Mouse (Mus musculus) urinary bladder, postnatal 14 days (tissue): Measurements from ENCODE around the gene Clip4.

Source experiments
- DNase-seq: peaks from one replicate; pipeline ENCODE4 v3.0.0; 2021; ENCODE audit warnings: low spot score

Clip4 gene

DNA sequence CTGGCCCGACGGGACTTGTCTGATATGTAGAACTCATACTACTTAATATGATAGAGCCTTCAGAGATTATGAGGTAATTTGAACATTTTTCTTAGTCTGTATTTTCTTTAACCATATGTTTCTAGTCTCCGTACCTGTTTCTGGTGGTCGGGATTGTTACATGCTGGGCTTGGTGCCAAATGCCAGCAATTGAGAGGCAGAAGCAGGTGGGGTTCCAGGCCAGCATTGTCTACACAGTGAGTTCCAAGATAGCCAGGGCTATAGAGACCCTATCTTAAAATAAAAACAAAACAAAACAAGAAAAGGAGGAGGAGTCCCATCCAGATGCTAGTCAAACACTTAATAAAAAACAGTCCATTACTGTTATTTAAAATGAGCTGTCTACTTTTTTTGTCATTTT lies 23.3 kb downstream of the Clip4 start:
- no peak for DNase-seq

DNA sequence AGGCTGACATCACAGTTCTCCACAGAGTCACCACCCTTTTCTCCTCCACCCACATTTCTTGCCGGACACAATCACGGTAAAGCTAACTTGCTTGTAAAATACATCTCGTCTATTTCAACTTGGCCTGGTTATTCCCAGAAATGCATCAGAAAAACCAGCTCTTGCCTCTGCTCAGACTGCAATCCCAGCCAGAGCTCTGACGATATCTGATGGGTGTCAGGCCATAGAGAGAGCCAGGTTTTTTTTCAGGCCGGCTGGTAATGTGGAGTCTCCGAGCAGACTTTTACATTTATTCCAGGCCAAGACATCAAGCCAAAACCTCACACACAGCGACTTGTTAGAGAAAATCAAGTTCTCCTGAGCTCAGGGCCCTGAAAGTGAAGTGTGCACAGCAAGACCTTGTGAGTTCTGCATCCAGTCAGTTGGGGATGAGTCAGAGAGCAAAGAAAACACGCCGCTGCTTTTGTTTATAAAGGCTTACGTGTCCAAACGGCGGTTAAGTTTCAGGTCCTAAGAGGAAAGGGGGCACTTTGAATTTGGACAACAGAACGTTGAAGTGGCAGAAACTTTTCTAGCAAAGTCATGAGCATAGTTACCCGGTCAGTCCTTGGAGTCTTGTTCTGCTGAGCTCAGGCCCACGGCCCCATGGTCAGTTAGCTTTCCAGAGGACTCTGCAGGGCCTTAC lies 27.4 kb downstream of the Clip4 start:
- DNase-seq: peak; percentile 39

DNA sequence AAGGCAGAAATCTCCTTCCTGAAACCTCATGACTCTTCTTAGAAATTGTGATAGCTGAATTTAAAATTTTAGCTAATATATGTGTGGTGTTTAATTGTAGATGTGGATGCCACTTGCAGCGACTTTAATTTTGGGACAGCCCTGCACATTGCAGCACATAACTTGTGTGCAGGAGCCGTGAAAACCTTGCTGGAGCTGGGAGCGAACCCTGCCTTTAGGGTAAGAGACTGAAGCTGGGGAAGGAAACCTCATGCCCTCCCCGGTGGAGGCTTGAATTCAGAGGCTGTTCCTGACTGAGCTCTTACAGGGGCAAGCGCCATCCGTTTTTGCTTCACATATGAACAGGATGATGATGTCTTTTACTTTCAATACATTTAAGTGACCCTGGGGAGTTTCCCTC lies 35.2 kb downstream of the Clip4 start:
- no peak for DNase-seq

DNA sequence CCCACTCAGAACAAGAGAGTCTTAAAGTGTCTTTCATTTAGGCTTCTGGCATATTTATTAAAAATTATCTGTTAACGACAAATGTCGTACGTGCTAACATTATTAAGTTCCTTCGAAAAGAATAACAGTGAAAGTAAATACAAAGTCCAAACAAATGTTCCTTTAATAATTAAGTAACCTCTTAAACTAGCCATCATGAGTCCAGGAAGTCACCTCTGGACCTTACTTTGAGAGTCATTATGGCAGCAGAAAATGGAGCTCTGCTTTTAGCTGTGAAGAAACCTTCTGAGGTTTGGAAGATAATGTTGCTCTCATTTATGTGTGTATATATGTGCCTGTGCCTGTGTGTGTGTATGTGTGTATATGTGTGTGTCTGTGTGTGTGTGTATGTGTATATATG lies 35.6 kb downstream of the Clip4 start:
- DNase-seq: no peak

DNA sequence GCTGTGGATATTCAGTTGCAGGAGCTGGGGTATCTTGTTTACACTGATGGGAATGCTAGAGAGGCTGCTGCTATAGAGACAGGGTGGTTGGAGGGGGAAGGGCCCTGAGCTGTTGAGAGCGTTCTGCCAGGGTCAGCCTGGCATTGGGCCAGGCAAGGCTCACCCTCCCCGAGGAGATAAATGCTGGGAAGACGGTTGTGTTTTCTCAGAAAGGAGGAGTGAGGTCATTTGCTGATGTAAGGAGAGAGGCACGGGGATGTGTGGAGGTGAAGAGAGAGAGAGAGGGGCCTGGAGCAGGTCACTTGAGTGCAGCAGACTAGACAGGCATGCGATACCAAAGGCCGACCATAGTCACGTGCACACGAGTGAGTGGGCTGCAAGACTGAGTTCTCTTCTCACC lies 42.8 kb downstream of the Clip4 start:
- DNase-seq: no peak

DNA sequence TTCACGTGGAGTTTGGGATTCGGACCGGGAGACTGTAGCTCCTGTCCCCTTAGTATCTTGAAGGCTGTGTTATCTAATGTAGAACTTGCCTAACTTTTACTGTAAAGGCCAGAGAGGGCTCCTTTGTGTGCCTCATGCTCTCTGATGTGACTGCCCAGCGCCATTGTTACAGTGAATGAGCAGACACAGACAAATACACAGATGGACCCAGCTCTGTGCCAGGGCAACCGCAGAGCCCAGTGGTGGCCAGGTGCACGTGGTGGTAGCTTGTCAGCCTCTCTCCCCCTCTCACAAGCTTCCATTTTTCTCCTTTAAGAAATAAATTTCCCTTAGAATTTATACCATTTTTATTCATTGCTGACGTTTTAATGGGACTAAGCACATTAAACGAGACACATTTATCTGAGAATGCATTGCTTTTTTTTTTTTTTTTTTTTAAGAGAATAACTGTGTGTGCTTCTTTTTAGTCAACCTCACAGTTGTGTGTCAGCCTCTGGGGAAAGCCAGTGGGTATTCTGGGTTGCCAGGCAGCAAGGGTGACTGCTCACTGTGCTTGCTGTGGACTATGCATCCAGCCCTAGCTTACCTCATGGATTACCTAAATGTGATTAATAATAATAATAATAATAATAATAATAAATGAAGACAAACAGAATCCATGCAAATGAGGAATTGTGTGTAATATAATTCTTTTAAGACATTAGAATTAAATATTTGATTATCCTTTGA lies 48.0 kb downstream of the Clip4 start:
- DNase-seq: no peak

DNA sequence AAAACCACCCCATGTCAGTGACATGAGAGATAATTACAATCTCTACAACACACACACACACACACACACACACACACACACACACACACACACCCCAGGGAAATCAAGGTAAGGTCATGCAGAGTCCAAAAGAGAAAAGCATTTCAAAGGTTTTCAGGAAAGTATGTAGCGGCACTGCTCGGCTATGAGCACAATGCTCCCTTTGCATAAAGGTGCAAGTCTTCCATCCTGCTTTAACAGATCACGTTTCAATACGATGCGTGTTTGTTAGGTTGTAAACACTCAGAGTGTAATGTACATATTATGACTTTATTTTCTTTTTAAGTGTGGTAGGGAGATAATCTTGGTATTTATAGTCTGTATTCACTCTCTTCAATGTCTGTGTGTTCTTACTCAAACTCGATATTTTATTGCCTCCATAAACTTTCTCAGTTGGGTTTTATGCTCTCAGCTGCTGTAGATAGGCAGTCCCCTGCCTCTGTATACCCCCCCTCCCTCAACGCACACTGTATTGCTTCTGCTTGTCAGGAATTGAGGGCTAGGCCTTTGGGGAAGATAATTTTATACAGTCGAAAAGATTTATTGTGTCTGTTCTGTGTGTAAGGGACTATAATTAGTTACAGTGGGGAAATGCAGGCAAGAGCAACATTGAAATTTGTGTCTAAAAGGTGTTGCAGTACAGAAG lies 55.5 kb downstream of the Clip4 start:
- no peak for DNase-seq

DNA sequence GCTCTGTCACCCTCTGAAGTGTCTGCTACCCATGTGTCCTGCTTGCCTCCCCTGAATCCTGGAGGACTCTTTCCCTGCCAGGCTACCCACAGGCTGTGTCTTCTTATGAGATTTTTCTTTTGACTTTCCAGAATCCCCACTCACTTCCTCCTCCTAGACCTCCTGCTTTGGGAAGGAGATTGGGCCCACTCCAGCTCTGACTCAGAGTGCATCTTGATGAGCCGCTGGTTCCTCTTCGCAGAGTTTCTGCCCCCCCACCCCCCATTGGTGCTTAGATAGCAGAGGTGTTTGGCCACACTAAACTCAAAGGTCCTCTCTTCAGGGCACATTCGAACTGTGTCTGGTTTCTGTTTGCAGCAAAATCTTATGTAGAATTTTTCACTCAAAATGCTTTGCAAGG lies 58.3 kb downstream of the Clip4 start:
- DNase-seq: no peak

DNA sequence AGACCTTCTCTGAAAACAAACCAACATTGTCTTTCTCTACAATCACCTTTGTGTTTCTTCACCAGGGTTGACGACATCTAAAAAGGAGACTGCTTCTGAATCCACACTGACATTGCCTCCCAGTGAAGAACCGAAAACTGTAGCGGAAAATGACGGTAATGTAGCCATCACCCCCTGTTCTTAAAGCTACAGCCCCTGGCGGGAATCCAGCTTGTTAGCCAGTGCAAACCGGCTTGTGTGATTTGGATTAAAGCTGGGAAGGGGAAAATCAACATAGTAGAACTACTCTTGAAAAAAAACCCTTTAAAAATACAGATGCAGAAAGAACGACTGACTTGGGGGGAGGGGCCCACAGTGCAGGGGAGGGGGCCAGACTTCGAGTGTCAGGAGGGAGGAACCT lies 59.4 kb downstream of the Clip4 start:
- DNase-seq: no peak

DNA sequence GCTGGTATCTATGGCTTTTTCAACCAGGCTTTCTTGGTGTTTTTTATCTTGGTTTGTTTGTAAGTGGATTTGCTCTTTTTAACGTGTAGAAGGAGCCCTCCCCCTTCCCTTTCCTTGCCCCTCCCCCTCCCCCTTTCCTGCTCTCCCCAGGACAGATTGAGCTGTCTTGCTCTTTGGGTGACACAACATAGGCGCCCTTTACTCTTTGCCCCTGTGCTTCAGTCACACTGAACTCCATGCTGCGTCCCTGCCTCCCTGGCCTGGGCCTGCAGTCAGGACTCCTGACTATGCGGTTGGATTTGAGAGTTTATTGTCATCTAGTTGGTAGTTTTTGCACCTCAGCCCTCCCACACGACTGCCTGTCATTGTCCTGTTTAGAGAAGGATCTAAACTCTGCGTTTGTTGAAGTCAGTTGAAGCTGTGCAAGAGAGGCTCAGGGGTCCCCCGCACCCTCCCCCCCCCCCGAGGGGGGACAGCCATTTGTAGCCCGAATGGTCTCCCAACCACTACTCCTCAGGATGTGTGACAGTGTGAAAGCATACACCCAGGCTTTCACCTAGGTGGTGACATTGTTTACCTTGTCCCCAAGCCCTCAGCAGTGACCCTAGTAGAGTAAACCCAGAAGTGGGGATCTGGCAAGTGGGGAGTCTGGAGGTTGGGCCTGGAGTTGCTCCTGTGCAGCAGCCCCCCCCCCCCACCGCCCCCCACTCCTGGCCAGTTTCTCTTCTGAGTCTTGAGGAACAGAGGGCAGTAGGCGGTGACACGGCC lies 60.6 kb downstream of the Clip4 start:
- DNase-seq: no peak

DNA sequence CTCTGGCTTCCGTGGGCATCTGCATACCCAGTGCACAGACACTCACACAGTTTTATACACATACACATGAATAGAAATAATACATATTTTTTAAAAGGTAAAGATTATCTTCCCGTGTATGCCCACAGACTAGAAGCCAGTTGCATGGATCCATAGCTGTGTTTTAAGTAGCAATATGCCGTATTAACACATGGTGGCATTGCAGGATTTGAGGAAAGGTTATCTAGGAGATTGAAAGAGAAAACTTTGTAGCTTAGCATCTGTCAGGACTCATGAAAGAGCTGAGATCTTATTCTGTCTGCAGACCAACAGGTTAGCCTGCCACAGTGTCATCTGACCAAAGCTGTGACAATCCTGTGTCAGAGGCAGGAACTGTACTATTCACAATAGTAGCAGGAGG lies 63.7 kb downstream of the Clip4 start:
- DNase-seq: no peak

DNA sequence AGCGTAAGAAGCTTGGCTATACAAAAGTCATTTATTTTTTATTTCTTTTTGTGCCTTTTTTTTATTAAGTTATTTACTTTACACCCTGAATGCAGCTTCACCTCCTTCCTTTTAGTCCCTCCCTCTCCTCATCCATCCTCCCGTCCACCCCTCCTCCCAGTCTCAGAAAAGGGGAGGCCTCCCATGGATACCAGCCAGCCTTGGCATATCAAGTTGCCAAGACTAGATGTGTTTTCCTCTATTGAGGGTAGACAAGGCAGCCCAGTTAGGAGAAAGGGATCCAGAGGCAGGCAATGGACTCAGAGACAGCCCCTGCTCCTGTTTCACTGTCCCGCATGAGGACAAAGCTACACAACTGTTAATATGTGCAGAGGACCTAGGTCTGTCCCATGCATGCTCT lies 93.9 kb downstream of the Clip4 start:
- no peak for DNase-seq

DNA sequence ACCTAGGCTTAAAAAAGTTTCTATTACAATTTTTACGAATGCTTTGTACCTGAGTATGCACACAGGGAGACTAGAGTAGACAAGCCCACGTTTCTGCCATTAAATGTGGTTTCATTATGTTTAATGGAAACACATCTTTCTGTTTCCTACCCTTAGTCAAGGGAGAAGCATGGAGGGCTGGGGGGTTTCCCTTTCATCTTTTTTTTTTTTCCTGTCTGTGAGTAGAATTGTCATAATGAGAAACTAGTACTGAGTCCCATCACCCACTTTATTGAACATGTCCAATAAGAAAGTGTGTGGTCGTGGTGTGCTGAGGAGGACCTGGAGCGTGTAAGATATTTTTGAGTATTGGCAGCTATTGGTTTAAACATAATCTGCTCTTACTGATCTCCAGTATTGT lies 94.6 kb downstream of the Clip4 start:
- DNase-seq: no peak

DNA sequence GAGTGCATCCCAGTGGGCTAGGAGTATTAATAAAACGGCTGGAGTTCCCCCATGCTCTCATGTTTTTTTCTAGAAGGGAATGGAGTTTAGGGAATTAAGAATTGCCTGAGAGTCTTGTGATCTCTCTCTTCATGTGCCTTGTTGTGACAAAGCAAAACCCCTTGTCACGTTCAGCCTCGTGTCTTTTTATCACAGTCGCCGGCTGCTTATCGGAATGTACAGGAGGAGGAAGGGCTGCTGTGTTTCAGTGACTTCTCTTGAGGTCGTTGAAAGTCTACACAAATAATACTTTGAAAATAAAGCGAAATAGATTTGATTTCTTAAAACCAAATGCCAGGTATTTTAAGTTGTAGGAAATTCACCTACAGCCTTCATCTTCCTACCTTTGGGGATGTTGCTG lies 95.8 kb downstream of the Clip4 start:
- no peak for DNase-seq

DNA sequence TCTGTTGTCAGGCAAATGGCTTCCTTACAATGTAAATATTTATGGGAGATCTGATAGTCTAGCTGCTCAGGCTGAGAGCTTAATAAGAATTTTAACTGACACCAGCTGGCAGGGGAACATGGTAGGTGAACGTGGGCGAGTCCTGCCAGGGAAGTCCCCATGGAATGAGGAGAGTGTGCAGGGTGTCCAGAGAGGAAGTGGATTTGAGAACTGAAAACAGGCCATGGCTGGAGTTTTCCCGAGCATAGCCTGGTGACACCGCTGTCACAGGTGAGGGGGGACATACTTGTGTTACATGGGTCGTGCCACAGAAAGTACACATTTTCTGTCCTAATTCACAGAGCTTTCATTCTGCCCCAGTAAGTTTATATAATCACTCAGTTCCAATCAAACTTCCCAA lies 97.2 kb downstream of the Clip4 start:
- DNase-seq: no peak

DNA sequence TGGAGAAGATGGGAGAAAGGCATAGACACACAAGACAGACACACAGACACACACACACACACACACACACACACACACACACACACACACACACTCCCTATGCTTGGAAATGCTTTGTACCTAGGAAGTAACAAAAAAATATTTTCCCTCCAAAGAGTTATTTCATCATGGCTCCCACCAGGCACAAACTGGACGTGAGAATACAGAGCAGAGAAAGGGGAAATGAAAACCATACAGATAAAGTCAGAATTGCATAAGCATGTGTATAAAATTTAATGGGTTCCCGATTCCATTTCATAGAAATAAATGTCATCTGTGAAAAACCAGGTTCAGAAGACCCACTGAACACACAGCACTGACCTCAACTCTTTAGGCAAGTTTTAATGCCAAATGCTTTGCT lies 99.6 kb downstream of the Clip4 start:
- no peak for DNase-seq

DNA sequence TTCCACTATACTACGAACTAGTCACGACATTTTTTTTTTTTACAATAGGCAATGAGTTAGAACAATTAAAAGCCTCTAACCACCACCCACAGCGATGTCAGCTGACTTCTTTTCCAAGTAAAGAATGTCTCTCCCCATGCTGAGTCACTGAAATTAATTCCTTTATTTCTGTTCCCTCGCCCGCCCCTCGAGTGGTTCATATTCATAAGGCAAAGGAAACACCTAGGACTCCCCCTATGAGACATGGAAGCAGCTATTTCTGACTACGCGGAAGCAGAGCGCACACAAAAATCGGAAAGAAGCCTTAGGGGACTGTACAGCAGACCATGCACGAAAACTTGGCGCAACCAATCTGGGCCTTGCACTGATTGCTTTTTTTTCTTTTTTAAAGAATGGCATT lies 100.6 kb downstream of the Clip4 start:
- DNase-seq: no peak

DNA sequence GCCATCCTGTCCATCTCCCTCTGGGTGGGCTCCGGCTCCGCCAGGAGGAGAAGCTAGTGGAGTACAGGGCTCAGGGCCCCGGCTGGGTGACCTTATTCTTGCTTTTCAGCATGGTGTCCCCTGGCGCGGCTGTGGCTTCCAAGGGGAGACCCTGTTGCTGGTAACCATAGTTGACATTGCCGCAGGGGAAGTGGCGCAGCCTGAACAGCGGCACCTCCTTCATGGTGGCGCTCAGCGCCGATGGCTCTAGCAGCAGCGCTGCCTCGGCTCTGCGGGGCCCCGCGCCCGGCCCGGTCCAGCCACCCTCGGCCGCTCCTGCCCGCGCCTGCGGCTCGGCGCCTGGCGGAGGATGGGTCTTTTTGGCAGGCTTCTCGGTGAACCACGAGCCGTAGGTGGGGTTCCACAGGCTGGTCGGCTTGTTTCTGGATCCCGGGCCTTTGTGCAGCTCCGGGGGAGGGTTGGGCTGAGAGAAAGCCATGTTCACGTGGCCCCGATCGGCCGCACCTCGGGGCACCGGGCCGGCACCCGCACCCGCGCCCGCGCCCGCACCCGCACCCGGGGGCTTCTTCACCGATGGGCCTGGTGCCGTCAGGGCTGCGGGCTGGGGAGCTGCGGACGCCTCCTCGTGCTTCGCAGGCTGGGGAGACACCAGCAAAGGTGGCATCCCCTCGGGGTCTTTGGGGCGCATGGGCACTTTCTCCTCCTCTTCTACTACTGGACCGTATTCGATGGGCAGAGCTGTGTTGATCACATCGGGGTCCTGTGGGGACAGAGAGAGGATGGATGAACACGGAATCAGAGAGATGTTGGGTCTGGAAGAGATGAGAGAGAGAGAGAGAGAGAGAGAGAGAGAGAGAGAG lies 101.3 kb downstream of the Clip4 start:
- peak; percentile 10 for DNase-seq

DNA sequence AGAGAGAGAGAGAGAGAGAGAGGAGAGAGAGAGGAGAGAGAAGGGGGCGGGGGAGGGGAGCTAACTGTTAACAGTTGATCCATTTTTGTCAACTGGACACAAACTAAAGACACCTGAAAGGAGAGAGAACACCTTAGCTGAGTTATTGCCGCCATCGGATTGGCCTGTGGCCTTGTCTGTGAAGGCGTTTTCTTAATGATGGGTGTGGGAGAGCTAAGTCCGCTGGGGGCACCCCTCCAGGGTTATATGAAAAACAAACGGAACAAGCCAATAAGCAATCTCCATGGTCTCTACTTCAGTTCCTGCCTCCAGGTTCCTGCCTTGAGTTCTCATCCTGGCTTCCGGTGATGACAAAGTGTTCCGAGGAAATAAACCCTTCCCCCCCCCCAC lies 102.0 kb downstream of the Clip4 start:
- DNase-seq: no peak

DNA sequence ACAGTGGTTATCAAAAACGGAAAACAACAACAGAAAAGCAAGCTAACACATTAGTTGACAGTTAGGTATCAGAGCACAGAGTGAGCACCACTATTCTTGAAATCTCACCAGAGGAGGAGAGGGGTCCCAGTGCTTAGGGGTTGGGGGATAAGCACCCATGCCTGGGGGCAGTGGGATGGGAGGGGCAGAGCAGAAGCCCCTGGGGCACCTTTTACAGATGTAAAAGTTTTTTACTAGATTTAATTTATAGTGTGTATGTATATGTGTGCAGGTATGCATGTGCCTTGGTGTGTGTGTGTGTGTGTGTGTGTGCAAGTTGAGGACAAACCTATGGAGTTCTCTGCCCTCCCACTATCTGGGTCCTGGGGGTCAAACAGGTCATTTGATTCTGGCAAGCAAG lies 102.4 kb downstream of the Clip4 start:
- no peak for DNase-seq

DNA sequence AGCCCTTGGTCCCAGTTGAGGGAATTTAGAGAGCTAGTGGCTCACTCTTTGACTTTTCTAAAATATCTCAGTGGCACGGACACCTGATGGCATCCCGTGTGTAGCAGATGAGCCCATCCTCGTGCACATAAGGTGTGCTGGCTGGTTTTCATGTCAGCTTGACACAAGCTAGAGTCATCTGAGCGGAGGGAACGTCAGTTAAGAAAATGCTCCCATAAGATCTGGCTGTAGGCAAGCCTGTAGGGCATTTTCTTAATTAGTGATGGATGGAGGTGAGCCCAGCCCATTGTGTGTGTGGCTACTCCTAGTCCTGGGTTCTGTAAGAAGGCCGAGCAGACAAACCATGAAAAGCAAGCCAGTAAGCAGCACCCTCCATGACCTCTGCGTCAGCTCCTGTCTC lies 103.7 kb downstream of the Clip4 start:
- no peak for DNase-seq

DNA sequence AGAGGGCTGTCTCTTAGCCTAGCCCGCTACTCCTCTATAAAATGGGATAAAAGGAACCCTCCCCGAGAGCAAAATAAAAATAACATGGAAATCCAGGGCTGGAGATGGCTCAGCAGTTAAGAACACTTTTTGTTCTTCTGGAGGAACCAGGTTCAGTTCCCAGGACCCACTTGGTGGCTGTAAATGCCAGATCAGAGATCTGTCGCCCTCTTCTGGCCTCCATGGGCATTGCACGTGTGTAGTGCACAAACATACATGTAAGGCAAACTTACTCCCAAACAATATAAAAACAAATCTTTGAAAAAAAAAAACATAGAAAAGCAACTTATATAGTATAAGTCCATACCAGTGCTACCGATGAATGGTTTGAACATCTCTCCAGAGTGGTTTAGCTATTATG lies 104.7 kb downstream of the Clip4 start:
- peak; percentile 18 for DNase-seq
